Mouse (Mus musculus): ENCODE data around the gene C1qtnf6.
A peak's percentile ranks its signal among the peaks of the same experiment; 100 is the strongest.

Gene C1qtnf6

GRCm38 (mm10) chr15:78530671-78531450 is at the start of gene C1qtnf6:
TSS of gene C1qtnf6 (minus strand) at chr15:78531416.
- peak; percentile 52 for DNase-seq (ENCODE audit: low read depth)

GRCm38 (mm10) chr15:78576284-78576810 is 45.1 kb upstream of the C1qtnf6 start:
- DNase-seq (ENCODE audit: low read depth), result no peak

- no peak for DNase-seq (ENCODE audit: low read depth)
These were observed 41.6 kb upstream of the C1qtnf6 start, which contains the start of gene Rac2 for GRCm38 (mm10) chr15:78572658-78573397. TSS of gene Rac2 (minus strand) at chr15:78572783.

GRCm38 (mm10) chr15:78572270-78572600 is 41.0 kb upstream of the C1qtnf6 start:
- no peak for DNase-seq (ENCODE audit: low read depth)

DNA sequence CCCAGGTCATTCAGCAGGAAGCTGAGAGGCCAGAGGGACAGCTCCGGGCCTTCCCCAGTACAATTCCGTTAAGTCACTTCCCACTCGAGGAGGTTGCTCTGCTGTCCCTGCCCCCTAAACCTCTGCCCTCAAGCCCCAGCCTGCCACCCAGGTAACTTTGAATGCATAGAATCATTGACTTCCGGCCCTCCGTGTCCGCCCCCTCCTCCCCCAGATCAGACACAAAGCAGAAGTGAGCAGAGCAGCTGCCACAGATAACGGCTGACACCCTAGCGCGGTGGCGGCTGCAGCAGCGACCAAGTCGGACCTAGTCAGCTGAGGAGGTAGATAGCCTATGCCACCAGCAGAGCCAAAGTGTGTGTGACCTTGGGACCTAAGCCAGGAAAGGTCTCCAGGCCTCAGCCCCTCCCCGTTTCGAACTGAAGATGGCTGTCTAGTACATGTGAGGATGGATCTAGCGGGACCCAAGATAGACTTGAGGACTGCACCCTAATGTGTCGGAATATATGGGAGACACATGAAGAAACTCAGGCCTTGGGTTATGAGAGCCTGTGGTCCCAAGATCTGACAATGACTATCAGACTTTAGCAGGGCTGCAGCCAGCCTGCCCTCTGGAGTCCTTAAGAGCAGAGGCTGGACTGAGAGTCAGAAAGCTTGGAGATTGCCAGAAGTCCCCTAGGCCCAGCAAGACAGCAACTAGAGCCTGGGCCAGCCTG is 40.5 kb upstream of the C1qtnf6 start:
- no peak for DNase-seq (ENCODE audit: low read depth)

DNA sequence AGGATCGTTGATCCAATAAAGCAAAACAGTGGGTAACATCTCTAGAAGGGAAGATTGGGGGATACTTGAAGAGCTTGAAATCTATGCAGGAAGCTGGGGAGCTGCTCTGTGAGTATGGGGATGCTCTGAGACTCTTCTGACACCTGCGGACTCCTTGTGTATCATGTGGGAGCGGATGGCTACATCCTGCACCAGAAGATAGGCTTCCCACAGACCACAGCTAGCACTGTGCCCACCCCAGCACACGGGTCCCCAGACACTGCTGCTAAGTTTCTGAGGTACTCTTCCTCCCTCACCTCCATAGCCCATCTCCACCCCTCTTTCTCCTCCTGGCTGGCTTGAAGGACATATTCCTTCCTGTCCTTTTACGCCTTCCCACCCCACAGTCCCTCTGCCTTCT is 39.0 kb upstream of the C1qtnf6 start:
- no peak for DNase-seq (ENCODE audit: low read depth)

DNA sequence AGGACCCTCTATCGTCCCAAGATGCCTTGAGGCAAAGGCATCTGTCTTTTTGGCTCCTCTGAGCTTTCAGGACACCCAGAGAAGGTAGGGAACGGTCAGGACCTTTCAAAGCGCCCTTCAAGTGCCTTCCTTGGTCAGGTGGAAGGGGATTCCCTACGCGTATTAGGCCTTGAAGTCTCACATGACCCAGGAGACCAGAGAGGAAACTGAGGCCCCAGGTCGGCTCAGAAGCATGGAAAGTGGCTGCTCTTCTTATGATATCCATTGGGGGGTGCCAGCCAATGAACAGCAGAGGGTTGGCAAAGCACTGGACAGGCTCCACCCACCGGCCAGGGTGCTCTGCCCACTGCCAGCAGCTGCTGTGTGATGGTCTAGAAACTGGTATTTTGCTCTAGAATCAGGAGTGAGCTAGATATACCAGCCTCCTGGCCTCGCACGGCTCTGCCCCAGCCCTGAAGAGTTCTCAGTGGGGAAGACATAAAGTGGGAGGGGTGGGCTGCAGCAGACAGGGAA is 36.4 kb upstream of the C1qtnf6 start:
- DNase-seq (ENCODE audit: low read depth), result no peak

DNA sequence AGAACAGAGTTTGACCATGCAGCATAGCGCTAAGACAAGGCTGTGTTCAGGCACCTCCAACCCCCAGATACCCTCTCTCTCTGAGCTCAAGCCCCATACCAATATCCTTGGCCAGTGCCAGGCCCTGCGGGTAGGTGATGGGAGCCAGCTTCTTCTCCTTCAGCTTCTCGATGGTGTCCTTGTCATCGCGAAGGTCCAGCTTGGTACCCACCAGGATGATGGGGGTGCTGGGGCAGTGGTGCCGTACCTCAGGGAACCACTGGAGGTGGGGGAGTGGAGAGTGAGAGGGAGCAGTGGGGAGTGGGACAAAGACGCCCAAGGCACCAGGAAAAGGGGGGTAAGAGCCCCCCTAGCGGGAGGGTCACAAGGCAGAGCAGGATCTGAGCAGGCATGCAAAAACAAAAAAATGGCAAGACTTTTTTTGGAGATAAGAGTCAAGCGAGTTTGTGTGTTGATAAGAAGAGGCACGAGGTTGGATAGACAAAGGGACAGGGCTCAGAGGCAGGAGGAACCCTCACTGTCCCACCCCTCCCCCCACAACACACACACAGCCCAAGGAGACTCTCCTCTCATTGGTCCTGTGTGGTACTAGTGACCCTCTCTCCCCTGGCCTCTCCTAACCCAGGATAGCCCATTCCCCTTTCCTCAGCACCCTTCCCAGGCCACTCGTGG is 33.7 kb upstream of the C1qtnf6 start:
- no peak for DNase-seq (ENCODE audit: low read depth)

DNA sequence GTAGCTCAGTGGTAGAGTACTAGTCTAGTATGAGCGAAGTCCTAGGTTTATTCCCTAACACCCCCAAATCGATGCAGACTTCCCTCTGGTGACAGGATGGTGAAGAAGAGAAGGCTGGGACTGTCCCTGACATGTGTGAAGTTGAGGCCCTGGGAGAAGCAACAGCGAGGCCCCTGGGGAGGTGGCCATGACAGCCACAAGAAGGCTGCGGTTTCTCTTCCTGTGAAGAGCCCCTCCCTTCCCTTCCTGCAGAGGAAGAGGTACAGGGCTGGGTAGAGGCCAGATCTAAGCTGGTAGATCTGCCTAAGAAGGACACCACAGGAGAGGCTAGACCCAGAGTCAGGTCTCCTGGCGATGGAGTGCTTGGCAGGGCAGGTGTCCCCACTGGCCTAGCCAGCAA is 32.7 kb upstream of the C1qtnf6 start:
- DNase-seq (ENCODE audit: low read depth), result no peak

- DNase-seq (ENCODE audit: low read depth), result no peak
These were observed 32.1 kb upstream of the C1qtnf6 start for GRCm38 (mm10) chr15:78563344-78563743.

DNA sequence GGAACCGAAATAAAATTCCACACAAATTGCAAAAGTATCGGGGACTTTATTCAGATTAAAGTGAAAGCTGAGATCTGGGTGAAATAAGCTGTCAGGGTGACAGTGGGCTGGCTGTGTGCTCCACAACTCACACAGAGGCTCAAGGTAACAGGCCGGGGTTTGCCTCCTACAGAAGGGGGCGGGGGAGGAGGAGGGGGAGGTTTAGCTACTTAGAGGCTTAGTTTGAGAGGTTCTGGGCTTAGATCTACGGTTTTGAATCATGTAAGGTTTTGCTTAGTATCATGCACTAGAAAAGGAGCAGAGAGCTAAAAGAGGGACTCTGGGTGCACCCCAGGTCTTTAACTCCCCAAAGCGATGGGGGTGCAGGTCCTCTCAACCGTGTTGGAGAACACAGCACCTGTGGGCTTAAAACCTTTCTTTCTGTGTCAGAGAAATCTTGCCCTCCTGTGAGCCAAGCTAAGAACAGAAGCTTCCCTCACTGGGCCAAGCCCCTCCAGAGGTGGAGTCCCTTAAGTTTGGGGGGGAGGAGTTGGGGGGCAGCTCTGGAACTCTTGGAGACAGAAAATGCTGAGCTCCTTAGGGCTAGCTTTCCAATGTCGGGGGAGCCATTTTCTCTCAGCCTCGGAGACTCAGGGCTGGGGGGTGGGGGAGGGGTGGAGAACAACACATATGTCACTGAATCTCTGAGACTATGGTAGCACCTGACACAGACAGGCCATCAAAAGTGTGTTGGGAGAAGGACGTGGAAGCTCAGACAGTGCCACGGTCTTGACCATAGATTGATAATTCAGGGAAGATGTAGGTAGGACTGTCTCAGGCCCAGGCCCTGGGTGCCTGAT is 28.1 kb upstream of the C1qtnf6 start:
- DNase-seq (ENCODE audit: low read depth), result no peak

DNA sequence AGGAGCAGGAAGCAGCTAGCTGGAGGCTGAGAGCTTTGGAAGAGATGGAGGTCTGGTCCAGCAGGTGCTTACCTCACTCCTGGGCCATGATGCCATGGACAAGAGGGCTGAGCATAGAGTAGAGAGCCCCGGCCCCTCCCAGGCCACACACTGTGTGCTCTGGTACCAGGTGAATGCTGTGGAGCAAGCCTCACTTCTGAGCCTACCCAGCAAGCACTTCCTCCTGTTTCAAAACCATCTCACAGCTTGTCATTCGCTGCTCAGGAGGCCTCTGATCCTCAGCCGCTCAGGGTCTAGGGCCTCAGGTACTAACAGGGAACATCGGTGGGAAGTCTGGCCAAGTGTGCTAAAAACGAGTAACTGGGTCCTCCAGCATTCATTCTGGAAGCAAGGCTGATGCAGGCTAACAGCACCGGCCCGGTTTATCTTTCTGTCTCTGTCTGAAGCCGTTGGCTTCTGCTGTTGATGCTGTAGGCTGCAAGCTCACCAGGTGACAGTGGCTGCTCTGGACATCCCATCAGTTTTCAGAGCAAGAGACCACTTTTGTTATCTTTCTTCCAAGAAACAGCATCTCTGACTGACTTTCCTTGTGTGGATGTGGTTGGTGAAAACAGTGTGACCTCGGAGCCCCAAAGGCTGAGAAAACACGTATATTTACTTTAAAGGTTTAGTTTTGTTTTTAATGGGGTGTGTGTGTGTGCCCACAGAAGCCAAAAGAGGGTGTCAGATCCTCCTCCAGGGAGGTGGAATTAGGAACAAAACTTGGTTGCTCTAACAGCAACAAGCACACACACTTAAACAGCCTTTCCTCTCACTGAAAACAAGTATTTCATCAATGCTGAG is 26.7 kb upstream of the C1qtnf6 start:
- DNase-seq (ENCODE audit: low read depth), result no peak

DNA sequence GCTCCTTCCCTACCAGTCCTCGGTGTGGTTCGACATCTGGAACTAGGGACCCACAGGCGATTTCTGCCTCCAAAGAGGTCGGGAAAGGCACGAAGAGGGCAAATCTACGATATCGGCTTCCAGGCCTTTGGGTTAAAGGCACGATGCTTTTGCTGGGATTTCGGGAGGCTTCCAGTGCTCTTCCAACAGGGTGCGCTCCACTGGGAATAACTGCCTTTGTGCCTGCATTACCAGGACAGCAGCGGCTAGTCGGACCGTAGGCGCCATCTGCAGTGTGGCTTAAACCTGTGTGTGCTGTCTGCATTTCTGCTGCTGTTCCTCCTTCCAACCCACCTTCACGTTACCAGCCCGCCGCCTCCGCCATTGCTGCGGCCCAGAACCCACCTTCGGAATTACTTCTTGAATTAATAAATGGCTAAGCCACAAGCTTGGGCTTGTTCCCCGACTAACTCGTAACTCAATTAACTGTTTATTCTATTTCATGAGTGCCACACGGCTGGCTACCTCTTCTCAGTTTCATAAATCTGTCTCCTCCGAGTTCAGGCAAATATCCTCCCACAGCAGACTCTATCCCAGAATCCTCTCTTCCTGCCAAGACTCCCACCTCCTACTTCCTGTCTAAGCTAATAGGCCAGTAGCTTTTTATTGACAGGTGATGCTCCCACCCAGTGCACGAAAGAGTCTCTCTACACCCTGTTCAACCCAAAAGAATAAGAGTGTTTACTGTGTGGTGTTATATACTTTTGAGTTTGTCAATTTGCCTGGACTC is 23.5 kb upstream of the C1qtnf6 start:
- DNase-seq (ENCODE audit: low read depth), result no peak

GRCm38 (mm10) chr15:78549189-78549734 is 18.0 kb upstream of the C1qtnf6 start:
- peak; percentile 3 for DNase-seq (ENCODE audit: low read depth)

GRCm38 (mm10) chr15:78548711-78549110 is 17.5 kb upstream of the C1qtnf6 start:
- no peak for DNase-seq (ENCODE audit: low read depth)

GRCm38 (mm10) chr15:78548336-78548665 is 17.1 kb upstream of the C1qtnf6 start:
- DNase-seq (ENCODE audit: low read depth), result no peak

- DNase-seq (ENCODE audit: low read depth), result peak; percentile 21
These were observed 16.5 kb upstream of the C1qtnf6 start for GRCm38 (mm10) chr15:78547415-78548335.

GRCm38 (mm10) chr15:78546060-78546459 is 14.8 kb upstream of the C1qtnf6 start:
- no peak for DNase-seq (ENCODE audit: low read depth)

All from fibroblast of lung, adult 2 months (primary cell).